Mouse (Mus musculus) G1E (cell line): ENCODE measurements at regions not wholly inside any gene's neighbourhood (a gene's known extent, or its start where the extent isn't known, plus 50 kb on each side); places are given as distances from the start of the nearest gene placed in this dataset.

Experiments used
- CTCF ChIP-seq: IDR thresholded peaks from 2 replicates; pipeline ENCODE4 v1.5.1; 2012; ENCODE audit warnings: low read depth, low read length, inconsistent platforms, mixed read lengths
- GATA2 ChIP-seq: IDR thresholded peaks from 2 replicates; pipeline ENCODE4 v1.6.1; 2012; ENCODE audit warnings: low read depth, low read length, inconsistent platforms, borderline replicate concordance
- TAL1 ChIP-seq: conservative IDR thresholded peaks from 2 replicates; pipeline ENCODE4 v1.6.1; 2012; ENCODE audit warnings: low read depth, low read length, inconsistent platforms, mixed read lengths

DNA sequence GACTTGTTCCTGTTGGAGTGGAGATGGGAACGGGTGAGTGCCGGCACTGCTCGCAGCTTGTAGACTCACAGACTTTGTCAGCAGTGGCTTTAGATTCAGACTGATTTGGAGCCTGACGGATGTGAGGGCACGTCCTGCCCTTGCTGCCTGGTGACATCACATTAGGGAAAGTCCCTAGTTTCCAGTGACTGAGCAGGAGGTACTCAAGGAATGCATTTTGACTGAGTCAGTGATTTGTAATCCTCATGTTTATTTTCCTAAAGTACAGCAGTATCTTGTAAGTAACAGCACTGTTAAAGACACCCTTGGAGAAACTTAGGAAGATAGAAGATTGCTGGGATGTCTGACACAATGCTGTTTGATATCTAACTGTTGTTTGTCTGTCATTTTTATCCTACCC is 317.6 kb downstream of the Gpat3 start:
- TF ChIP-seq GATA2: no peak
- no peak for TF ChIP-seq CTCF
- TF ChIP-seq TAL1: no peak
